Mouse (Mus musculus) midbrain, embryonic 14.5 days (tissue): ENCODE data around the gene Spaca6. TPM values are rescaled to one million over a fixed set of nuclear protein-coding genes. Genes with fewer than 3 reads are reported as not detected.

Source experiments
- ATAC-seq: fragments of 200-750 bp; cut with Nextera tagmentation; 2 replicates; pipeline ENCODE4 v1.8.0; 2017; ENCODE audit warnings: moderate number of reproducible peaks, moderate library complexity; ENCODE audit not compliant: low FRiP score, low TSS enrichment
- DNase-seq: peaks from one replicate; pipeline ENCODE4 v3.0.0-alpha.2; 2015
- H3K27ac ChIP-seq: fragments of 300-500 bp; sonication (generic); replicated peaks from 2 replicates; pipeline ENCODE4 v1.5.1; 2014; ENCODE audit warnings: mild to moderate bottlenecking, low read depth, low read length, moderate library complexity
- H3K27me3 ChIP-seq: fragments of 300-500 bp; sonication (generic); 2 replicates; pipeline ENCODE4 v1.6.1; 2014; ENCODE audit warnings: low read length, control low read depth, mixed read lengths; ENCODE audit not compliant: control insufficient read depth, insufficient read depth
- H3K36me3 ChIP-seq: fragments of 300-500 bp; sonication (generic); 2 replicates; pipeline ENCODE4 v1.6.1; 2014; ENCODE audit warnings: low read length, control low read depth; ENCODE audit not compliant: control insufficient read depth, insufficient read depth
- H3K4me1 ChIP-seq: fragments of 300-500 bp; sonication (generic); 2 replicates; pipeline ENCODE4 v1.6.1; 2014; ENCODE audit warnings: mild to moderate bottlenecking, antibody characterized with exemption, low read length, control low read depth; ENCODE audit not compliant: control insufficient read depth, insufficient read depth
- H3K4me2 ChIP-seq: fragments of 300-500 bp; sonication (generic); 2 replicates; pipeline ENCODE4 v1.6.1; 2014; ENCODE audit warnings: mild to moderate bottlenecking, low read length, moderate library complexity
- H3K4me3 ChIP-seq: fragments of 300-500 bp; sonication (generic); replicated peaks from 2 replicates; pipeline ENCODE4 v1.5.1; 2014; ENCODE audit warnings: low read depth, low read length
- H3K9ac ChIP-seq: fragments of 300-500 bp; sonication (generic); replicated peaks from 2 replicates; pipeline ENCODE4 v1.6.1; 2014; ENCODE audit warnings: mild to moderate bottlenecking, low read length, moderate library complexity
- H3K9me3 ChIP-seq: fragments of 300-500 bp; sonication (generic); 2 replicates; pipeline ENCODE4 v1.6.1; 2016; ENCODE audit warnings: low read length, control low read depth, mixed read lengths; ENCODE audit not compliant: control insufficient read depth
- WGBS: fragments of 180-500 bp; shearing (Covaris S2); extraction: QIAGEN DNeasy Blood & Tissue Kit; methylation state at CpG from one replicate; pipeline ENCODE4 v1.1.7; 2014; 5-methylcytosine and 5-hydroxymethylcytosine counted together
- polyA plus RNA-seq: library from polyadenylated mRNA; unstranded; fragments of >200 nt; fragmentation: Nextera tagmentation; extraction: Ambion mirVana; gene quantifications from 2 replicates; pipeline ENCODE4 v1.2.1, GENCODE M21; 2014

The Spaca6 gene
- 18.5 and 20.0 TPM in 2 replicates for polyA plus RNA-seq

- Histone ChIP-seq H3K4me3 (peak within 1 kb of the TSS; percentile 71), H3K27me3 (no peaks in the 10 kb centered on the region), H3K4me1 (peaks cover 25% of the 10 kb centered on the region), H3K4me2 (peak within 1 kb of the TSS; percentile 93), H3K9ac (peak within 1 kb of the TSS; percentile 95), H3K27ac (peak within 1 kb of the TSS; percentile 99), H3K9me3 (no peaks in the 10 kb centered on the region), H3K36me3 (peaks cover 12% of the 10 kb centered on the region)
- WGBS: 1% methylated on average over 42 of the region's 42 CpGs
- peak; percentile 86 for ATAC-seq
- peak; percentile 92 for DNase-seq
Observed at GRCm38 (mm10) chr17:17826751-17827657, at the start of gene Spaca6. Gene Spaca6, plus strand, starts transcription at chr17:17827158.

- 89% methylated on average over 3 of the region's 3 CpGs for WGBS
- Histone ChIP-seq H3K9ac (no peak overlapping the region), H3K4me3 (no peak overlapping the region), H3K27me3 (no peaks in the 10 kb centered on the region), H3K27ac (no peak overlapping the region), H3K4me1 (no peaks in the 10 kb centered on the region), H3K9me3 (no peaks in the 10 kb centered on the region), H3K4me2 (no peak overlapping the region), H3K36me3 (no peaks in the 10 kb centered on the region)
- ATAC-seq (no peak), DNase-seq (no peak)
Observed at GRCm38 (mm10) chr17:17790866-17791630, 35.9 kb upstream of the Spaca6 start.

- 37% methylated on average over 1 of the region's 1 CpGs for WGBS
- no peak overlapping the region for H3K27ac ChIP-seq
Observed at GRCm38 (mm10) chr17:17792578-17792977, 34.4 kb upstream of the Spaca6 start.

GRCm38 (mm10) chr17:17795527-17795926 lies 31.4 kb upstream of the Spaca6 start:
- no peaks in the 10 kb centered on the region for H3K27me3 ChIP-seq
- no peak overlapping the region for H3K27ac ChIP-seq
- H3K4me3 ChIP-seq: no peak overlapping the region
- no peak overlapping the region for H3K9ac ChIP-seq
- H3K36me3 ChIP-seq: no peaks in the 10 kb centered on the region
- WGBS: 64% methylated on average over 2 of the region's 2 CpGs
- DNase-seq: no peak
- ATAC-seq: no peak
- H3K4me1 ChIP-seq: no peaks in the 10 kb centered on the region
- H3K4me2 ChIP-seq: no peak overlapping the region
- H3K9me3 ChIP-seq: no peaks in the 10 kb centered on the region

More at GRCm38 (mm10) chr17:17792578-17792977, 34.4 kb upstream of the Spaca6 start:
- H3K27me3 ChIP-seq: no peaks in the 10 kb centered on the region
- H3K4me1 ChIP-seq: no peaks in the 10 kb centered on the region
- ATAC-seq (no peak), DNase-seq (peak; percentile 17)
- H3K36me3 ChIP-seq: no peaks in the 10 kb centered on the region
- H3K4me3 ChIP-seq: no peak overlapping the region
- no peak overlapping the region for H3K4me2 ChIP-seq
- no peaks in the 10 kb centered on the region for H3K9me3 ChIP-seq
- no peak overlapping the region for H3K9ac ChIP-seq

- Histone ChIP-seq H3K9me3 (no peaks in the 10 kb centered on the region), H3K4me1 (no peaks in the 10 kb centered on the region), H3K36me3 (no peaks in the 10 kb centered on the region), H3K4me2 (no peak overlapping the region), H3K27me3 (no peaks in the 10 kb centered on the region), H3K9ac (no peak overlapping the region), H3K4me3 (no peak overlapping the region), H3K27ac (no peak overlapping the region)
- DNase-seq (no peak), ATAC-seq (no peak)
- WGBS: 84% methylated on average over 6 of the region's 6 CpGs
Observed at GRCm38 (mm10) chr17:17823612-17824336, 3.2 kb upstream of the Spaca6 start.

- ATAC-seq: peak; percentile 49
- peaks cover 15% of the 10 kb centered on the region for H3K4me1 ChIP-seq
- peak overlapping the region; percentile 93 for H3K4me2 ChIP-seq
- H3K9ac ChIP-seq: peak overlapping the region; percentile 95
- no peaks in the 10 kb centered on the region for H3K9me3 ChIP-seq
- peak overlapping the region; percentile 99 for H3K27ac ChIP-seq
- H3K27me3 ChIP-seq: no peaks in the 10 kb centered on the region
- H3K36me3 ChIP-seq: peaks cover 5% of the 10 kb centered on the region; the same call in 1 of the 2 replicates
- under 1% methylated on average over 17 of the region's 22 CpGs for WGBS
- peak; percentile 73 for DNase-seq
- H3K4me3 ChIP-seq: peak overlapping the region; percentile 71
Observed at GRCm38 (mm10) chr17:17825921-17826591, 902 bp upstream of the Spaca6 start.

- H3K4me3 ChIP-seq: peak overlapping the region; percentile 71
- DNase-seq (peak; percentile 83), ATAC-seq (peak; percentile 31)
- no peaks in the 10 kb centered on the region for H3K9me3 ChIP-seq
- H3K4me2 ChIP-seq: peak overlapping the region; percentile 93
- peak overlapping the region; percentile 99 for H3K27ac ChIP-seq
- H3K9ac ChIP-seq: peak overlapping the region; percentile 95
- H3K4me1 ChIP-seq: peaks cover 32% of the 10 kb centered on the region
- peaks cover 19% of the 10 kb centered on the region for H3K36me3 ChIP-seq
- H3K27me3 ChIP-seq: no peaks in the 10 kb centered on the region
- WGBS: 1% methylated on average over 13 of the region's 13 CpGs
Observed at GRCm38 (mm10) chr17:17827658-17828190, 766 bp downstream of the Spaca6 start.
